Mouse (Mus musculus): Measurements from ENCODE around the gene Abo.

Abo gene

DNA sequence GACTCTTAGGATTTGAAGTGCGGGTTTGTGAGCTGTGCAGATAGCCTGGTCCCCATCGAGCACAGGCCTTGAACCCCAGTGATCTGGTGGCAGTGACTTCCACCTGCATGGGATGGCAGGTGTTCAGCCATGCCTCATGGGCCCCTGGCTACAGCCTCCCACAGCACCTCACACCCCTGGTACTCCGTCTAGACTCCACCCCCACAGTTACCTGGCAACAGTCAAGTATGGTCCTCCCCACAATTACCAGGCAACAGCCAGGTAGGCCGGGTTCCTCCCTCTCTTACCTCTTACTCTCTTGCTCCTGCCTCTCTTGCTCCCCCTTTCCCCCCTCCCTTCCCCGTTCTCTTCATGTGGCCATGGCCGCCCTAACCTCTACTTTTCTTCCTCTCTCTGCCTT, 5.9 kb upstream of the Abo start:
- DNase-seq (ENCODE audit: low spot score) = no peak

DNA sequence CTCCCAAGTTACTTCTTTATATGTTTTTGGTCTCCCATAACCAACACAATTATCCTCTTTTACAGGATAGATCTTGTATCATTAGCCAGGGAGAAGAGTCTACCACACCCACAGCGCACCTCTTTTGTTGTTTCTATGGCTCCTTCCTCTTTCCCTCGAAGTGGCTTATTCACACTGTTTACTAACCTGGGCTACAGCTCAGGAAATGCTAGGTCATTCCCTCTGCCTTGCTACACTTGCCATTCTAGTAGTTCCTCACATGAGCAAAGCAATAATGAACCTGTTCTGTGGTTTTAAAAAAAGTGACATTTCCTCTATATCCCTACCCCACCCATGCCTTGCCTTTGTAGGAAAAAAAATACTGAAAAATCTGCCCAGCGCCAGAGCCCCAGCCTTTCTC, 1.9 kb downstream of the Abo start:
- no peak for DNase-seq (ENCODE audit: low spot score)

DNA sequence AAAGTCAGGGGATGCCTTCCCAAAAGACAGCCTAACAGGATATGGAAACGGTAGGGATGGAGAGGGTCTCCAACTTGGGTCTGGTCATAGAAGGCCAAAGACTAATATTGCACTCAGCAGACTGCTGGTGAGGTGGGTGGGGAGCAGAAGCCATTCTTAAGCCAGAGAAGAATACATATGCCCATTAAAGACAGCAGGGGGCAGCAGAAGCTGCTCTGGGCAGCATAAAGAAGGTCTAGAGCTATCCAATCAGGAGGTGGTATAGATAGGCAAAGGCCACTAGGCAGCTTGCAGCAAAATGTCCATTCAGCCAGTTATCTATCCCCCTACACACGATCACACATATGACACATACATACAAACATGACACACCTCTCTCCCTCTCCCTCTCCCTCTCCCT, 17.1 kb downstream of the Abo start:
- no peak for DNase-seq (ENCODE audit: low spot score)

DNA sequence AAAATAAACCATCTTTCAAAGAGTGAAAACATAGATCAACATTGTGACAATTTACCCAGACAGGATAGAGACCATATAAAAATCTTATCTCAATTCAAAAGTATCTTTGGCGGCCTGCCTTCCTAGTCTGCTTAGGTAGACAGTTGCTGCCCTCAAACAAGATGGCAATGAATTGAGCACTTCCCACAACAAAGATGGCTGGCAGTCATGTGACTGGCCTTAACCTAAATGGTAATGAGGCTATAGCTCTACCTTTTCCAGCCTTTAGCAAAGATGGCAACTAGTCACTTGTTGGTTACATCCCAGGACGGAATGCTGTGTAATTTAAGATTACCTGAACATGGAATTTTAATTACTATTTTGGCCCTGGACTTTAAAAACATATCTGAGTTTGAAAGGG, 32.3 kb downstream of the Abo start:
- no peak for DNase-seq (ENCODE audit: low spot score)

DNA sequence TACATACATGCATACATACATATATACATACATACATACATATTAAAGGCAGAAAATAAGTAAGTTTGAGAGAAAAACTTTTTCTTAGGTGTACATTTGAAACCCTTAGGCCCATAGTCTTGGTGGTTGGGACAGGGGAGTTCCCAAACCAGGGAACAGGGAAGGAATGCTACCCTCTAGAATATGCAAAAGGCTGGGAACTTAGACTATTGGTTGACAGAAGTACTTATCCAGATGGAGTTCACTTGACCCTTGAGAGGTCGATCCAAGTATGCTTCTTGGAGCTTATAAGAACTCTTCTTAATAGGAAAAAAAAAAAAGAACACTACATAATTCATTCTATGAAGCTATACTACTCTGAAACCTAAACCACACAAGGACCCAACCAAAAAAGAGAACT, 36.7 kb downstream of the Abo start:
- no peak for DNase-seq (ENCODE audit: low spot score)

DNA sequence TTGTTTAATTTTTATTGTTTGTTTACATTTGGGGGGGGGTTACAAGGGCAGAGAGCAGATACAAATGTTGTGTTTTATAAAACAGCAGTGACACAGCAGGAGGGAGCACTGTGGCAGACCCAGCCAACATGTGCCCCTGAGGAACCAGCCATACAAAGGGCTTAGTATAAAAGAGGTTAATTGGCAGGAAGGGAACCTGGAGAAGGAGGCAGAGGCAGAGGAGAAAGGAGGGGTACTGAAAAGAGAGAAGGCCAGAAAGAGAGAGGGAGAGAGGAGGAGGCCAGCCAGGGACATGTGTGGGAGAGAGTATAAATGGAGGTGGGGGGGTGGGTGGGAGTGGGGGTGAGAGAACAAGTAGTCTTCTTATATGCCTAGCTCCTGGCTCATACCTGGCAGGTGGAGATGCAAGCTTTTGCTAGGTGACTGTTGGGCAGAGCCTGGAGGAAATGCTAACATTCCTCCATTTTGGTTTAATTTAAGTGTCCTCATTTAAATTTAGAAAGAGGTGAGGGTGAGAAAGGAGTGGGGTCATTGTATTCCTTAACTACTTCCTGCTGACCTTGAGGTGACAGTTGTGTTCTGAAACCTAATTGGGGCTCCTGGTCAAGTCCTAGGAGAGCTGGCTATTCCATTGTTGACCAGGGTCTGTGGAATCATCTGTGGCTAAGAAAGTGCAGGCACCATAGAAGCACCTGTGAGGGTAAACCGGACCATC, 37.4 kb downstream of the Abo start:
- DNase-seq (ENCODE audit: low spot score) = no peak

Measured in ovary, postnatal 10 days (tissue).